Mouse (Mus musculus) ovary, postnatal 36 days (tissue): ENCODE measurements around the gene Klrb1b.
"Not testable (repeated sequence)": the region's sequence is repeated elsewhere in the genome, so short reads cannot be mapped to it uniquely, and the experiment has no call there.

ENCODE experiments used
- DNase-seq: peaks from one replicate; pipeline ENCODE4 v3.0.0; 2022; ENCODE audit warnings: low spot score, mixed read lengths

Gene Klrb1b

DNA sequence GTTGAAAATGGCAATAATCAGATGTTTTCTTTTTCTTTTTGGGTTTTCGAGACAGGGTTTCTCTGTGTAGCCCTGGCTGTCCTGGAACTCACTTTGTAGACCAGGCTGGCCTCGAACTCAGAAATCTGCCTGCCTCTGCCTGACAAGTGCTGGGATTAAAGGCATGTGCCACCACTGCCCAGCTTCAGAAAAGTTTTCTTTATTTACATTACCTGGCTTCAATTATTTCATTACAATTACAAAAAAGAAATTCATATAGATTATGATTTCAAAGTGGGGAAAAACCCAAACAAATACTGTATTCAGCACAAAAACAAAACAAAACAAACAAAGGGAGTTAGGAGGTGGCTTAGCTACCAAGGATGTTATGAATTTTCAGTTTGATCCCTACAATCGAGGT lies 14.5 kb upstream of the Klrb1b start:
- DNase-seq: not testable (repeated sequence)

DNA sequence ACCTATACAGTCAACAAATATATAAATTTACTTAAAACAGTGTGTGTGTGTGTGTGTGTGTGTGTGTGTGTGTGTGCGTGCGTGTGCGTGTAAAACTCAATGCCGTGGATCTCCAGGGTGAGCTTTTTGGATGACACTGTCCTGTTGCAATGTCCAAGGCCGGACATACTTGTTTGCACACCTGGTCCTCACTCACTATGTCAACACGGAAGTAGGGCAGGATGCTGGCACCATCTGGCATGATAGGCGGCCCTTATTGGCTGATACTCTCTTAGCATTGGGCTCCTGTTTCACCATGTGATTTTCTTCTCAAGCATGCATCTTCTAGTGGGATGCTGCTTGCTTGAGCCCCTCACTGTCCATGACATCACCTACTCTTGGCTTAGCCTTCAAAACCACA lies 13.8 kb upstream of the Klrb1b start:
- DNase-seq: no peak

DNA sequence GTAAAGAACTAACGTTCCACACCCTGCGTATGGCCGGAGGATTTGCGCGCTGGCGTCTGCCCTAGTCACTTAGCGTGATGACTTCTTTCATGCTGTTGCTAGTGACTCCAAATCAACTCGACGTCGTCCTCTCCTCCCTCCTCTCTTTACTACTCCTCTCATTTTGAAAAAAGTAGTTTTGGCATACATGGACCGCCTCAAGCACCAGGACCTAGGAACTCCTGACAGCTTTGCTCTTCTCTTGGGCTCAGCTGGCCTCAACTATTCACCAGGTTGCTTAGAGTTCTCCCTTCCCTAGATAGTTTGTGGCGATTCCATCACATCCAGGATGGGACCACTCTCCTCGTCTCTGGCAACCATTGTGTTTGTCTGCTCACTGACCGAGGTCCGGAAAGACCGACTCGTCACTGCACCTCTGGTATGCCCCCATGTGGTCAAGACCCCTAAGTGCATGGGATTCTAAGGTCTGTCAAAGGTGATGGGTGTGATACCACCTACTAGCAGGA lies 13.2 kb upstream of the Klrb1b start:
- DNase-seq: peak; percentile 76

DNA sequence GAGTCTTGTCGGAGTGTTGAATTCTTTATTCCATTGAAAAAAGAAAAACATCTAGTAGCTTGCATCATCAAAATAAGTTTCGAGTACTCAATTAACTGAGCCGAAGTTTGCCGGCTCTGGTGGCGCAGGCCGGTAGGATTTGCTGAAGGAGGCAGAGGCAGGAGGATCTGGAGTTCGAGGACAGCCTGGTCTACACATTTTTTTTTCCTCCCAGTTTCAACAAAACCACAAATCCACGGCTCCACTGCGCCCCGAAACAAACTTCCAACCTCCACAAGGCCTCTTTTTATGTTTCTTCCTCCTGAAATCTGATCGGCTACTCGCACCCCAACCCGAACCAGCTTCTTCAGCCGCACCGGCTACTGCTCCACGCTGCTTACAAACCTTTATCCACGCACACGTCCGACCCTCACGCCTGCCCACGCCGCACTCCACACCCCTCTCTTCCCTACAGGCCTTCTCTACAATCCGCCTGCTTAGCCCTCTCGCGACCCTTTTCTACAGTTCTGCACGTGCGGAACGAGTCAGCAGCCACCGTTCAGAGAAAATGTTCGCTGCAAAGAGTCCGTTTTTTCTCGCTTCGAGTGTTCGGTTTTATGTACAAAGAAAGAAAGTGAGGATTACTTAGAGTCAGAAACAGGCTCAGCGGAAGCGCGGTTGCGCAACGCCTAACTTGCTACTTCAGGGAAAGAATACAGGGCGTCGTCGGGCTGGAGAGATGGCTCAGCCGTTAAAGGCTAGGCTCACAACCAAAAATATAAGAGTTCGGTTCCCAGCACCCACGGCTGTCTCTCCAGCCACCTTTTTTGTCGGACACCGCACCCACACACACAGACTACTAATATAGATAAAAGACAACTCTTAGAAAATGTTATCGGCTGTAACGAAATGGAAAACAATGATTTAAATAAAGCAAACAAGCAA lies 12.5 kb upstream of the Klrb1b start:
- DNase-seq: peak; percentile 88

DNA sequence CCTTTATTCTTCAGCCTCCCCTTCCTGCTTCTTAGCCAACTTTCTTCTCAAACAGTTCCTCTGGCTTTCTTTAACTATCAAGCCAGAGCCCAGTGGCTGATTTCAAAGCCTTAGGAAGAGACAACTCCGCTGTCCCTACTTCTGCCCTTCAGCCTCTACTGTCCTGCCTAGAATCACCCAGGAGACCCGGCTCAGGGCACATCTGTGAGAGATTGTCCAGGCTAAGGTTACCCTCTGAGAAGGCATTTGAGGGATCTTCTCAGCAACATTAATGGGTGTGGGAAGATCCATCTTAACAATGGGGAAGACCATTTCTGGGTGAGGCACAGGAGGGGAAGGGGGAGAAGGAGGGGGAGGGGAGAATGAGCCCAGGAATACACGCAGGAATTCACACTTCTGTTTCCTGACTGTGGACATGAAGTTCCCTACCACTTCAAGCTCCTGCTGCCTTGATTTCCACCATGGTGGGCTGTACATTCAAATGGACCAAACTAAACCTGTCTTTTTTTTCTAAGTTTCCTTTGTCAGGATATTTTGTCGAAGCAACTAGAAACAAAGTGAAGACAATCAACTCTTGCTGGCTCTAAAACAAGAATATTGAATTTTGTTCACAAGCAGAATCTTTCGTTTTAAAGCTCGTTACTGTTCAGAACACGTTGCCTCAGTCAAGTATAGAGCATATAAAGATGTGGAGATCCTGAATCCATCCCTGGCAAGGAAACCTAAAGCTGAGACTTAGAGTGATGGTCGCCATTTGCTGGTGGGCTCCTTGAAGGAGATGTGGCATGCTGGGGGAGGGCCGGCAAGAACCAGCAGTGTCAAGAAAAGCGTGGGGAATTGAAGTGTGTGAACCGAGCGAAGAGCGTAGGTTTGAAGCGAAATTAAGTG lies 11.6 kb upstream of the Klrb1b start:
- DNase-seq: peak; percentile 19

DNA sequence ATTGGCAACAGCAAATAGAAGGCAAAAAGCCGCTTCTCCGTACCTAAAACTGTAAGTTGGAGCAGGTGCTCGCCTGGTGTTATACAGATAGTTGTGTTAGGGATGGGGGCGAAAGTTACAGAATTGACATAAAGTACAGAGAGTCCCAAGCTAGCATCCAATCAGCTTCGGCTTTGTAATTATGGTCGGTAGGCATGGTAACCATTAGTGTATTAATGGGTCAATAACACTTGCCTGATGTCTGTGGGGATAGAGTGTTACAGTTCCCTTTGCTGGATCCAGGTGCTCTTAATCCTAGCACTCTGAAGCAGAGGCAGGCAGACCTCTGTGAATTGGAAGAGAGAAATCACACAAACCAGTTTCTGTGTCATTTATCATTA lies 10.8 kb upstream of the Klrb1b start:
- DNase-seq: no peak

DNA sequence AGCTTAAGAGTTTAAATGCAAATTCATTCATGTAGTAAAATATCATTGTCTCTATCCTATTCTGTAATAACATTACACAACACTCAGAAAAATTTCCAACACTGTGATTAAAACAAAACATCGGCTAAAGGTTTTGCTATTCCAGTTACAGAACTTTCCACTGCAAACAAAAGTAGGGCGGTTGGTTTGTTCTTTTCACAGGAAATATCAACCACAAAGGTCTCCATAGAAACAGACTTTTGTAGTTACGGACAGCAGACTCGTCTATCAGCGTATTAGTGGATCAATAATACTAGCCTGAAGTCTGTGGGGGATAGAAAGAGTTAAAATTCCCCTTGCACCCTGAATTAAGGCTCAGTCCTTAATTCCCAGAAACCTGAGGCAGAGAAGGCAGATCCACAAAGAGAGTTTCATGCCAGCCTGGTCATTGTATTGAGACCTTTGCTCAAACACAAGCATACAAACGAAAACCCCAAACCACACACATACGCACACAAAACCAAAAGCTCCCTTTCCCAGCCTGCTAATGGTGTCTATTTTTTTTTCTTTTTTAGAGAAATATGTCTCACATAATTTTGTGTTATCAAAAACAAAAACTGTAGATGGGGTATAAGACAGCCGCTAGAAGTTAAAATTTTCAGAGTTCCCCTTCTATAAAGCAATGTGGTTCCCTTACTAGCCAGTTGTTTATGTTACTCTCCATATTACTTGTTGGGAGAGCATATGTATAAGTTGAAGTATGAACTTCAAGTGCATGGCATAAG lies 10.2 kb upstream of the Klrb1b start:
- DNase-seq: no peak

DNA sequence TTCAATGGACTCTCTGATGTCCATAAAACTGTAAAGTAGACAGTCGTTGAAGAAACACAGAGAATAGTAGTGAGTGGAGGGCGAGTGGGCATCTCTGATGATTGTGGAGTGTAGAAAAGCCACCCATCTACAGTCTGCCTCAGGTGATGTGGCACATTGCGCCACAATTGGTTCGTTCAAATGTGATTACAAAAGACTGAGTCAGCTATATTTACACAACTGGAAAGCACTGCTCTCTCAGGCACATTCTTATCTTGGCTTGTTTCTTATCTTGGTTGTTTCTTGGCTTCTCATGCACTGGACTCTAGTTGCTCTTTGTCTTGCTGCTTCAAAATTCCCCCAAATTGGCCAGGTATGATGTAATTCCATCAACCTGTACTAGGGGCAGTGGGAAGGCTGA lies 9.4 kb upstream of the Klrb1b start:
- DNase-seq: no peak

DNA sequence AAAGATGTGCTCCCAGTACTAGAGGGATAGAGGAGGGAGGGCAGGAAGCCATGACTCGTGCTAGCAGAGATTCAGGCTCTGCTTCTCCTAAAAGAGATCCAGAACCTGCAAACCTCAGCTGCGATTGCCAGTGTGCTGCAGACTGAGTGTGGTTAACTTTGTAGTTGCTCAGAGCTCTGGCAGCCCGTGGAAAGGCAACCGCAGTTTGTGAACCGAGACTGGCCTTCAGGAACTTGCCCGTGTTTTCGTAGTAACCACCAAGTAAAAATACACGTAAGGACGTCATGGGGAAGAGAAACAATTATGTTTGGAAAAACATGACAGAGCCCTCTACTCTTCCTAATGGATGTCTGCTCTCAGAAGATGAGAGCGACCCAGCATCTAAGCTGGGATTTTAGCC lies 6.9 kb upstream of the Klrb1b start:
- DNase-seq: no peak

DNA sequence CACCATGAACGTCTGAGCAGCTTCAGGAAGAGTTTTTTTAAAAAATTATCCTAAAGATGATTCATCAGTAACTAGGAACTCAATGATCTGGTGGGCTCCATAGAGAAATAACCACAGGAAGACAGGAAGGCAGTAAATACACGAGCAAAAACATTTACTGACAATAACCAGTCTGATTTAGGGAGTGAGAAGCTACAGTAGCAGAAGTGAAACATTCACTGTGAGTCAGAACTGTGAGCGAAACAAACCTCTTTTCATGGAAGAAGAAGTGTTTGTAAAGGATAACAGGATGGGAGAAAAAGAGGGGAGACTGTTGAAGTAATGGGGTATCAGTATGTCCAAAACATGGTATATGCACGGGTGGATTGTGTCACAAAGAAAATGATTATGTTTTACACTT lies 3.7 kb upstream of the Klrb1b start:
- DNase-seq: no peak

DNA sequence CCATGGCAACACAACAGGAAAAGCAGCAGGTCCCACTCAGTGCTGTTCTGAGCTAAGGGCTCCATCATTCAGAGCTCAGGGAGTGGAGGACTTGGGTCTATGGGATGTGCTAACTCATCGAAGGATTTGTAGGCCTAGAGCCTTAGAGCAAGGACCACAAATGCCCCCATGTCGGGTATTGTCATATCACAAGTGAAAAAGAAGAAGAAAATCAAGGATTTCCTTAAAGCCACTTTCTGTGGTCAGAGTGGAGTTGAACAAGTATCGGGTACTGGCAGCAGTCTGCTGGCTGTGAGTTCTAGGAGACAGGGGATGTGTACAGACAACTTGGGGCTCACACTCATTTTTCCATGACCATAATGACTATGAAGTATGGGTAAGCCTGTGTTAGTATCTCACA lies 650 bp upstream of the Klrb1b start:
- DNase-seq: no peak

DNA sequence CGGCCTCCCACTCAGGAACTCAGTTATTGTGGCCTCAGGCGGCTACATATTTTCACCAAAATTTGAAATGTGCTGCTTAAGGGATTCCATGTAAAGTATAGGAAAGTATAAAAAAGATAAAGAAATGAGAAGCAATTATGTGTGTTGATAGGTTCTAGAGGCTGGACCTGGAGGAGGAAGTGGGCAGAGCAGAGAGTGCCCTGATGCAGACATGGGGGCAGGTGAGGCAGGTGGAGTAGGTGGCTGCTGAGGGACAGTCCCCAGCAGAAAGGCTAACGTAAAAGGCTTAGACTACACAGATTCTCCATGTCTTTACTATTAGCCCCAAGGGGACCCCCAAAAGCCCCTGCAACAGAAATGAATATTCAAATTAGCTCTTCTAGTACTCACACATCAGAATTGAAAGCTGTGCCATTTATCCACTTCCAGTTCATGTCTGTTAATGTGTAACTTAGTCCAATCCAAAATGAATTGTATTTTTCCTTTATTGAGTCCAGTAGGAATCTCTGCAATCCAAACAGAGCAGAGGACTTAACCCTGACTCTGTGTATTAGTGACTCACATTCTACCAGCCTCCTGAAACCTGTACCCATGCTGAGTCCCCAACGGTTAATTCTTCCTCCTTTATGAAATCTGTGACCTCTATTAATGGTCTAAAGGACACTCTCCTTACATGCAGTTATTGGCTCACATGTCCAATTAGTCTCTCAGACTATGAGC lies 7.9 kb downstream of the Klrb1b start:
- DNase-seq: no peak

DNA sequence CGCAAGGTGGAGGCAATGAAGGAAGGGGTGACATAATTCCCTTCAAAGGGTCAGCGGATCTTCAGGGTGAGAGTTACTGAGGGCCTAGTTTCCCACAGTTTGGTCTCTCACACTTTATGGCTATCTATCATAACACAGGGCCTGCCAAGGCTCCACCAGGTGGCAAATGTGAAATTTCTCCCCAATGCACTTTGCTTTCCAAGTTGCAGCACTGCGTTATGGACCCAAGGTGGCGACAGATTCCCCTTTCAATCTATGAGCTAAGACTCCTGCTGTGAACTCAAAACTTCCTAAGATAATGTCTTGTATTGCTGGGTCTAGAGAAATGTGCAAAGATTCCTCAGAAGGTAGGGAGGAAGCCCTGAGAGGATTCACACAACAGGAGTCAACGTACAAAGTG lies 17.6 kb downstream of the Klrb1b start:
- DNase-seq: no peak

DNA sequence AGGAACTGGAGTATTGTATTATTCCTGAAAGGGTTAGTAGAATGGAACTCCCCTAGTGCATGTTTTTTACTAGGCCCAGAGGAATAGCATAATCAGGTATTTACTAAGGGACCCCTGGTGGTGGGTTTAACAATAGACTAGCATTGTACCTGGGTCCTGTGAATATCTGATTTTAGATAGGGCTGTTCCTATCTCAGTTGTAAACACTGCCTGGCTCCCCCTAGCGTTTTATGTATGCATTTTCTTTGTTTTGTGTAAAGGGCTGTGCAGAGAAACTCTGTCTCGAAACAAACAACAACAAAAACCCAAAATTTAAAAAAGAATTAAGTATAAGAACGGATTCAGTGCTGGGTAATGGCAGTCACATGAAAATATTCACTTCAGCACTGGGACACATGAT lies 19.1 kb downstream of the Klrb1b start:
- no peak for DNase-seq

DNA sequence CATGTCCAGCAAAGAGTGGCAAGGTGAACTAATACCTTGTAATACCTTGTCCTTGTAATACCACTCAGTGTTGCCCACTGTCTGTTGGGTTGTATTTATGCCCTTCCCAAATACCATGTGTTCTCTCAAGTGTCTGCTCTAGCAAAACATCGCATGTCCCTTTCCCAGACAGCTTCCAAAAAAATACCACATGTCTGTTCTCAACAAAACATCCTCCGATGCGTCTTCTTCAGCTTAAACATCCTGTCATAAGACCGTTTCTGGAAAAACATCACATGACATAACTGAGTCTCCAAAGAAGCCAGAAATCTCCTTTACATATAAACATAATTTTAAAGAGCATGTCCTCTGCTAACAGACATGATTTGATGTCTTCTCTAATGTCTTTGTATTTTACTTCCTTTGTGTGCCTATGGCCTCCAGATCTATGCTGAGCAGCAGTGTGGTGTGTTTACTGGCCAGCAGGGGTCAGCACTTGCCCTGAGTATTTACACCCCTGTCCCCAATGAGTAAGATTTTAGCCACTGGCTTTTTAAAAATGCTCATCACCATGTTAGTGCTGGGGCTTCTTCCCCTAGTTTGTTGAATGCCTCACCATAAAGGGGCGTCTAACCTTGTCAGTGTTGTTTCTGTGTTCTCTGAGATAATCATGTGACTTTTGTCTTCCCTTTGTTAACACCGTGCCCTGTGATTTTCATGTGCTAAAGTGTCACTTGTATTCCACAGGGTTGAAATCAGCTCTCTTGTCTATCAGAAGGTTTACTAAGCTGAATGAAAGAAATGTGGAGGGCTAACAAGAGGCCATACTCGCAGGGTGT lies 21.1 kb downstream of the Klrb1b start:
- peak; percentile 52 for DNase-seq

DNA sequence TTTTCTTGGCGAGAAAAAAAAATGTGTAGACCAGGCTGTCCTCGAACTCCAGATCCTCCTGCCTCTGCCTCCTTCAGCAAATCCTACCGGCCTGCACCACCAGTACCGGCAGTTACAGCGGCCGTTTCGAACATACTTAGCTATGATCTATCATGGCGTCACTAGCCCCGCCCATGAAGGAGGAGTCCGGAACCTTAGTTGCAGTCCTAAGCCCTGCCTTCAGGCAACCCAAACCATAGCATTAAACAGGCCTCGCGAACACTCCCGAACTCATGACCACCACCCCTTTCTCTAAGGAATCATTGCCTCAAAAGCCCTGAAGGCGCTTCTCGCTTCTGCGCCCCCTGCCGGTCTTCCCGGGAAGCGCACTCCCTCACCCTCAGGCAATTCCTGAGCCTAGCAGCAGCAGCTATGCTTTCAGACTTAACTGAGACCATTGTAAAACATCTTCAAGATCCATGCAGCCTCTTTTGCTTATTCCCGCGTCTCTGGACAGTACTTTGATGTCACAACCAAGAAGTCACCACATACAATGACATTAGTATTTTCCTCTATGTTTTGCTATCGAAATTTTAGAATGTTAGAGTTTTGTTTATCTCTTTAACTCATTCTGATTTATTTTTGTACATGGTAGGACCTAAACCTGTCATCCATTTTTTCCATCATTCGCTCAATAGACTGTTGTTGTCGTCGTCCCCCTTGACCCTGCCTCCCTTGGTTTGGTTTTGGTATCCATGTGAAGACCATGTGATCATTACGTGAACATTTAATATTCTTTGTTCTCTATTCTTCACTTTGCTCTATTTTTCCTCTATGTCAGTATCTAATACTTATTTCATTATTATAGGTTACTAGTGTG lies 22.9 kb downstream of the Klrb1b start:
- DNase-seq: peak; percentile 91

DNA sequence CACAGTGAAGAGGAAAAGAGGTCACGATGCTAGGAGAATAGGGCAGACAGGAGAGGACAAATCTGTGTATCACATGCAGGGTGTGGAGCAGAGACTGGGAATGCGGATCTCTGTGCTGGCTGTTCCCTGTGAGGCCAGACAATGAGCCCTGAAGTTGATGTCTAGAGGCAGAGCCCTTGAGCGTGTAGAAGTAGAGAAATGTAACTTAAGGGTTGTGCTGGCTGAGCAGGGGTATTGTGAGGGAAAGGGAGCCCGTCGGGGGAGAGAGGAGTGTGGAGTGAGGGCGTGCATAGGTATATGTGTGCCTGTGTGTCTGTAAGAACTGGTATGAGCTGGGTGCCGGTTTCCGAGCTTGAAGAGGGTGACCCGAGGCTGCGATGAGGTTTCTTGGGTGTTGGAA lies 23.6 kb downstream of the Klrb1b start:
- DNase-seq: peak; percentile 26

DNA sequence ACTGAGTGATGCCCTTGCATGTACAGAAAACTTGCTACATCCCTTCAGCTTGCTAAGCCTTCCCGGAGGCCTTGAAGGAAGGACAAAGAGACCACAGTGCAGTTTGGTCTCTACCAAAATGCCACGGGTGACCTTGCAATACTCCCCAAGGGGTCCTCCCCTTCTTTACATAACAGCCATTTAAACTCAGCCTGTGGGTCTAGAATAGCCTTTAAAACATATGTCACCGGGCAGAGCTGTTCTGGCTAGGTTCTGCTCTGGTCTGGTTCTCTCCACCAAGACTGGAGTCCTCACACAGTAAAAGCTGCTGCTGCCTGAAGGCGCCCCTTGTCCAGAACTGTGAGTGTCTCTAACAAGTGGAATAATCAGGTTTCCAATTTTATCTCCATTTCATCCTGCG lies 25.4 kb downstream of the Klrb1b start:
- not testable (repeated sequence) for DNase-seq

DNA sequence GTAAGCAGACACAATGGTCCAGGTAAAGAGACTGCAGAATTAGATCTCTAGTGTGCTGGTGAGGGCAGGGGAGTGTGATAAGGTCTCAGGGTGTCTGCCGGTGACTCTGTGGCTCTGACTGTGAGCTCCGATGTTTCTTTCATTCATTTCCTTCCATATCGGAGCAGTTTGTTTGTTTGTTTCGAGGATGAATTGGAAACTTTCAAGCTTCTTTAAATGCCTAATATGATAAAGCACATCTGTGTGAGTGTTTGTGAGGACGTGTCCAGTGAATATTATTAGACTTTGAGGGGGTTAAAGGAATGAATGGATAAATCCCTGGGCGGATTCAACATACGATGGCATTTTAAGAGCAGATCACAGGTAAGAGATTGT lies 26.2 kb downstream of the Klrb1b start:
- no peak for DNase-seq
